Mouse (Mus musculus) midbrain, embryonic 16.5 days (tissue): ENCODE measurements around the gene Gucy2e. TPM values are rescaled to one million over a fixed set of nuclear protein-coding genes. Genes with fewer than 3 reads are reported as not detected.

ENCODE experiments used
- ATAC-seq: fragments of 200-750 bp; cut with Nextera tagmentation; 2 replicates; pipeline ENCODE4 v1.8.0; 2017; ENCODE audit warnings: moderate TSS enrichment
- H3K27ac ChIP-seq: fragments of 300-500 bp; sonication (generic); 2 replicates; pipeline ENCODE4 v1.5.1; 2014; ENCODE audit warnings: mild to moderate bottlenecking, low read length, mixed read lengths
- H3K27me3 ChIP-seq: fragments of 300-500 bp; sonication (generic); 2 replicates; pipeline ENCODE4 v1.6.1; 2014; ENCODE audit warnings: low read depth, low read length, mixed read lengths; ENCODE audit not compliant: control insufficient read depth, insufficient read depth
- H3K36me3 ChIP-seq: fragments of 300-500 bp; sonication (generic); 2 replicates; pipeline ENCODE4 v1.6.1; 2014; ENCODE audit warnings: mild to moderate bottlenecking, low read length, moderate library complexity, mixed read lengths; ENCODE audit not compliant: control insufficient read depth, insufficient read depth
- H3K4me1 ChIP-seq: fragments of 300-500 bp; sonication (generic); 2 replicates; pipeline ENCODE4 v1.6.1; 2014; ENCODE audit warnings: mild to moderate bottlenecking, low read length, mixed read lengths; ENCODE audit not compliant: control insufficient read depth, insufficient read depth
- H3K4me2 ChIP-seq: fragments of 300-500 bp; sonication (generic); 2 replicates; pipeline ENCODE4 v1.6.1; 2014; ENCODE audit warnings: mild to moderate bottlenecking, low read length, mixed read lengths
- H3K4me3 ChIP-seq: fragments of 300-500 bp; sonication (generic); 2 replicates; pipeline ENCODE4 v1.5.1; 2014; ENCODE audit warnings: low read depth, mild to moderate bottlenecking, low read length, moderate library complexity, mixed read lengths
- H3K9ac ChIP-seq: fragments of 300-500 bp; sonication (generic); 2 replicates; pipeline ENCODE4 v1.6.1; 2014; ENCODE audit warnings: low read depth, low read length, mixed read lengths
- H3K9me3 ChIP-seq: fragments of 300-500 bp; sonication (generic); replicated peaks from 2 replicates; pipeline ENCODE4 v1.6.1; 2014; ENCODE audit warnings: mild to moderate bottlenecking, low read length, mixed read lengths; ENCODE audit not compliant: control insufficient read depth, poor library complexity, severe bottlenecking
- WGBS: fragments of 180-500 bp; shearing (Covaris S2); extraction: QIAGEN DNeasy Blood & Tissue Kit; methylation state at CpG from one replicate; pipeline ENCODE4 v1.1.7; 2014; 5-methylcytosine and 5-hydroxymethylcytosine counted together
- polyA plus RNA-seq: library from polyadenylated mRNA; unstranded; fragments of >200 nt; fragmentation: Nextera tagmentation; extraction: Ambion mirVana; gene quantifications from 2 replicates; pipeline ENCODE4 v1.2.1, GENCODE M21; 2015

Gucy2e gene
- polyA plus RNA-seq, 1 experiment from 2014 or later = 0.67 TPM

- Histone ChIP-seq H3K4me2 (no peak overlapping the region), H3K4me1 (no peaks in the 10 kb centered on the region), H3K9me3 (no peaks in the 10 kb centered on the region), H3K36me3 (no peaks in the 10 kb centered on the region), H3K9ac (no peak overlapping the region), H3K4me3 (no peak overlapping the region), H3K27ac (no peak overlapping the region), H3K27me3 (no peaks in the 10 kb centered on the region)
- no peak for ATAC-seq
- WGBS = 66% methylated on average over 14 of the region's 14 CpGs
Observed at GRCm38 (mm10) chr11:69251135-69251842, 14.5 kb upstream of the Gucy2e start.

GRCm38 (mm10) chr11:69250106-69250505, 13.3 kb upstream of the Gucy2e start:
- Histone ChIP-seq H3K4me3 (no peak overlapping the region), H3K9ac (no peak overlapping the region), H3K4me1 (no peaks in the 10 kb centered on the region), H3K9me3 (no peaks in the 10 kb centered on the region), H3K36me3 (no peaks in the 10 kb centered on the region), H3K27ac (no peak overlapping the region), H3K4me2 (no peak overlapping the region), H3K27me3 (no peaks in the 10 kb centered on the region)
- no peak for ATAC-seq
- 81% methylated on average over 5 of the region's 5 CpGs for WGBS

- Histone ChIP-seq H3K9ac (no peak overlapping the region), H3K4me1 (no peaks in the 10 kb centered on the region), H3K9me3 (no peaks in the 10 kb centered on the region), H3K27ac (no peak overlapping the region), H3K36me3 (no peaks in the 10 kb centered on the region), H3K4me3 (no peak overlapping the region), H3K4me2 (no peak overlapping the region), H3K27me3 (no peaks in the 10 kb centered on the region)
- ATAC-seq = no peak
- 85% methylated on average over 3 of the region's 3 CpGs for WGBS
Observed at GRCm38 (mm10) chr11:69249131-69249530, 12.3 kb upstream of the Gucy2e start.

- Histone ChIP-seq H3K36me3 (no peaks in the 10 kb centered on the region), H3K9ac (no peak overlapping the region), H3K4me3 (no peak overlapping the region), H3K4me2 (no peak overlapping the region), H3K4me1 (no peaks in the 10 kb centered on the region), H3K27me3 (no peaks in the 10 kb centered on the region), H3K9me3 (no peaks in the 10 kb centered on the region), H3K27ac (no peak overlapping the region)
- ATAC-seq = no peak
- WGBS = 30% methylated on average over 2 of the region's 2 CpGs
Observed at GRCm38 (mm10) chr11:69245643-69246042, 8.8 kb upstream of the Gucy2e start.

GRCm38 (mm10) chr11:69244911-69245310, 8.1 kb upstream of the Gucy2e start:
- H3K36me3 ChIP-seq = no peaks in the 10 kb centered on the region
- H3K9ac ChIP-seq = no peak overlapping the region
- no peak overlapping the region for H3K4me3 ChIP-seq
- H3K27me3 ChIP-seq = no peaks in the 10 kb centered on the region
- ATAC-seq = no peak
- no peaks in the 10 kb centered on the region for H3K9me3 ChIP-seq
- H3K4me2 ChIP-seq = no peak overlapping the region
- no peaks in the 10 kb centered on the region for H3K4me1 ChIP-seq
- H3K27ac ChIP-seq = no peak overlapping the region
- WGBS = 24% methylated on average over 2 of the region's 2 CpGs

GRCm38 (mm10) chr11:69236061-69236925, 543 bp downstream of the Gucy2e start:
- H3K36me3 ChIP-seq = no peaks in the 10 kb centered on the region
- WGBS = 3% methylated on average over 49 of the region's 51 CpGs
- peak overlapping the region; percentile 85 for H3K4me2 ChIP-seq
- peak overlapping the region; percentile 85 for H3K27ac ChIP-seq
- H3K9ac ChIP-seq = peak overlapping the region; percentile 76
- H3K4me3 ChIP-seq = peak overlapping the region; percentile 56
- H3K4me1 ChIP-seq = peaks cover 10% of the 10 kb centered on the region; the same call in 1 of the 2 replicates
- H3K27me3 ChIP-seq = peaks cover 13% of the 10 kb centered on the region
- no peaks in the 10 kb centered on the region for H3K9me3 ChIP-seq
- ATAC-seq = 0 out of 2 replicates have a peak, but pooled peaks have one; percentile 16

GRCm38 (mm10) chr11:69235285-69236060, 1.4 kb downstream of the Gucy2e start:
- peak overlapping the region; percentile 76 for H3K9ac ChIP-seq
- under 1% methylated on average over 33 of the region's 33 CpGs for WGBS
- H3K9me3 ChIP-seq = no peaks in the 10 kb centered on the region
- peak overlapping the region; percentile 85 for H3K27ac ChIP-seq
- no peaks in the 10 kb centered on the region for H3K36me3 ChIP-seq
- peak overlapping the region; percentile 56 for H3K4me3 ChIP-seq
- peaks cover 13% of the 10 kb centered on the region for H3K27me3 ChIP-seq
- peak overlapping the region; percentile 85 for H3K4me2 ChIP-seq
- H3K4me1 ChIP-seq = peaks cover 10% of the 10 kb centered on the region; the same call in 1 of the 2 replicates
- ATAC-seq = peak; percentile 94

GRCm38 (mm10) chr11:69233141-69233540, 3.7 kb downstream of the Gucy2e start:
- H3K27me3 ChIP-seq = peaks cover 13% of the 10 kb centered on the region
- H3K27ac ChIP-seq = no peak overlapping the region
- H3K9me3 ChIP-seq = no peaks in the 10 kb centered on the region
- no peak overlapping the region for H3K9ac ChIP-seq
- peaks cover 10% of the 10 kb centered on the region; the same call in 1 of the 2 replicates for H3K4me1 ChIP-seq
- no peak overlapping the region for H3K4me2 ChIP-seq
- H3K4me3 ChIP-seq = no peak overlapping the region
- 76% methylated on average over 2 of the region's 2 CpGs for WGBS
- H3K36me3 ChIP-seq = no peaks in the 10 kb centered on the region
- ATAC-seq = no peak
